Mouse (Mus musculus) ES-E14 (cell line): ENCODE measurements around the gene Mrps7. TPM values are rescaled to one million over a fixed set of nuclear protein-coding genes. Genes with fewer than 3 reads are reported as not detected.

Source experiments
- DNase-seq: peaks from one replicate; pipeline ENCODE4 v3.0.0-alpha.2; 2013; ENCODE audit warnings: low read depth, low spot score
- H3K27ac ChIP-seq: 2 replicates; pipeline ENCODE4 v1.5.1; 2012; ENCODE audit warnings: low read depth, mild to moderate bottlenecking, low read length, moderate library complexity, mixed read lengths; ENCODE audit not compliant: poor library complexity, insufficient read depth, severe bottlenecking
- H3K36me3 ChIP-seq: 2 replicates; pipeline ENCODE4 v1.6.1; 2012; ENCODE audit warnings: mild to moderate bottlenecking, low read length, moderate library complexity, mixed read lengths; ENCODE audit not compliant: control insufficient read depth, poor library complexity, insufficient read depth, severe bottlenecking
- H3K4me1 ChIP-seq, 2 experiments: fragments of 150-350 bp in 1 of 2; sonication (generic) in 1 of 2; 2 replicates each; pipeline ENCODE4 v1.6.1; 2012; ENCODE audit warnings: low read length in 2 of 2, mild to moderate bottlenecking in 1 of 2, mixed read lengths in 1 of 2; ENCODE audit not compliant: control insufficient read depth in 2 of 2, insufficient read depth in 2 of 2, poor library complexity in 1 of 2
- H3K4me3 ChIP-seq, 2 experiments: fragments of 150-350 bp in 1 of 2; sonication (generic) in 1 of 2; 2 replicates each; pipeline ENCODE4 v1.5.1; 2012; ENCODE audit warnings: low read length in 2 of 2, low read depth in 1 of 2, mild to moderate bottlenecking in 1 of 2, mixed read lengths in 1 of 2; ENCODE audit not compliant: insufficient read depth in 1 of 2, poor library complexity in 1 of 2, severe bottlenecking in 1 of 2
- H3K9ac ChIP-seq: 2 replicates; pipeline ENCODE4 v1.6.1; 2012; ENCODE audit warnings: low read depth, mild to moderate bottlenecking, low read length, mixed read lengths; ENCODE audit not compliant: poor library complexity, insufficient read depth, severe bottlenecking
- H3K9me3 ChIP-seq: fragments of 150-350 bp; sonication (generic); 2 replicates; pipeline ENCODE4 v1.6.1; 2012; ENCODE audit warnings: low read depth, mild to moderate bottlenecking, low read length; ENCODE audit not compliant: control insufficient read depth, insufficient read depth
- CHD2 ChIP-seq: IDR thresholded peaks from 2 replicates; pipeline ENCODE4 v1.6.1; 2014; ENCODE audit warnings: mild to moderate bottlenecking, low read depth, low read length, inconsistent platforms
- HCFC1 ChIP-seq: IDR thresholded peaks from 2 replicates; pipeline ENCODE4 v1.6.1; 2012; ENCODE audit warnings: low read length, inconsistent platforms, borderline replicate concordance; ENCODE audit not compliant: insufficient read depth
- MAFK ChIP-seq: IDR thresholded peaks from 2 replicates; pipeline ENCODE4 v1.6.1; 2014; ENCODE audit warnings: mild to moderate bottlenecking, low read depth, low read length, inconsistent platforms; ENCODE audit not compliant: insufficient read depth
- ZC3H11A ChIP-seq: IDR thresholded peaks from 2 replicates; pipeline ENCODE4 v1.6.1; 2012; ENCODE audit warnings: low read depth, mild to moderate bottlenecking, inconsistent platforms, low read length, borderline replicate concordance
- ZNF384 ChIP-seq: IDR thresholded peaks from 2 replicates; pipeline ENCODE4 v1.6.1; 2012; ENCODE audit warnings: low read depth, low read length, inconsistent platforms
- in situ Hi-C, 2 experiments: fragments of 600-800 bp; cut with MboI; formaldehyde crosslinking; loops; one replicate each; pipeline ENCODE4 v1.15.1; 2025; ENCODE audit warnings: low sequenced_read_pairs in 2 of 2, inconsistent platforms in 1 of 2; ENCODE audit not compliant: unreplicated experiment in 2 of 2
- total RNA-seq: library from RNA; depleted of rRNA; stranded (reverse); fragments of 300-350 nt; gene quantifications from 2 replicates; pipeline ENCODE4 v1.2.3, GENCODE M21; 2012

Mrps7 gene
- total RNA-seq, 1 experiment, result 74.9 TPM

GRCm38 (mm10) chr11:115611173-115611572 lies 7.4 kb downstream of the Mrps7 start:
- Histone ChIP-seq H3K36me3 (peaks cover 44% of the 10 kb centered on the region), H3K9me3 (no peaks in the 10 kb centered on the region), H3K27ac (no peak overlapping the region), H3K9ac (no peak overlapping the region), H3K4me3 (peak overlapping the region in 1 of 2 experiments; percentile 90; a peak in 1 of 4 replicates), H3K4me1 (peaks cover 15 to 24% of the 10 kb centered on the region in 2 experiments; a peak in 3 of 4 replicates)
- no peak for TF ChIP-seq MAFK
- TF ChIP-seq ZC3H11A, result no peak
- TF ChIP-seq CHD2, result no peak
- TF ChIP-seq ZNF384, result no peak
- no peak for TF ChIP-seq HCFC1
- in situ Hi-C loops, result no loop called here
- no peak for DNase-seq

- in situ Hi-C loops, result no loop called here
- peaks cover 20 to 27% of the 10 kb centered on the region in 2 experiments; a peak in 3 of 4 replicates for H3K4me1 ChIP-seq
- H3K9me3 ChIP-seq, result no peaks in the 10 kb centered on the region
- TF ChIP-seq MAFK, result no peak
- TF ChIP-seq CHD2, result no peak
- TF ChIP-seq ZC3H11A, result 0 out of 2 replicates have a peak, but pooled peaks have one; percentile 8
- no peak for TF ChIP-seq ZNF384
- no peak for TF ChIP-seq HCFC1
- H3K4me3 ChIP-seq, result peak overlapping the region; percentile 90 to 93
- H3K9ac ChIP-seq, result peak overlapping the region; percentile 87
- DNase-seq, result no peak
- H3K27ac ChIP-seq, result no peak overlapping the region
- peaks cover 36% of the 10 kb centered on the region for H3K36me3 ChIP-seq
Observed at GRCm38 (mm10) chr11:115612059-115612409, 8.3 kb downstream of the Mrps7 start.

- TF ChIP-seq HCFC1 (peak; percentile 62; the same call in 1 of the 2 replicates), MAFK (no peak), ZNF384 (no peak)
- Histone ChIP-seq H3K36me3 (peaks cover 31% of the 10 kb centered on the region), H3K4me1 (peaks cover 22 to 27% of the 10 kb centered on the region in 2 experiments; a peak in 3 of 4 replicates), H3K9me3 (no peaks in the 10 kb centered on the region), H3K9ac (peak within 1 kb of the TSS; percentile 95), H3K27ac (peak within 1 kb of the TSS; percentile 96), H3K4me3 (peak within 1 kb of the TSS; percentile 90 to 93)
- peak; percentile 91 for DNase-seq
- in situ Hi-C loops, result no loop called here
Observed at GRCm38 (mm10) chr11:115612410-115613137, 8.8 kb downstream of the Mrps7 start, which contains the start of gene Mif4gd. Gene Mif4gd, minus strand, starts transcription at chr11:115612969.

GRCm38 (mm10) chr11:115613138-115613945 lies 9.6 kb downstream of the Mrps7 start:
- Histone ChIP-seq H3K4me1 (peaks cover 22 to 27% of the 10 kb centered on the region in 2 experiments; a peak in 3 of 4 replicates), H3K9ac (peak overlapping the region; percentile 78; the same call in 1 of the 2 replicates), H3K36me3 (peaks cover 26% of the 10 kb centered on the region), H3K9me3 (no peaks in the 10 kb centered on the region), H3K4me3 (peak overlapping the region; percentile 90 to 93), H3K27ac (peak overlapping the region; percentile 96)
- no peak for TF ChIP-seq HCFC1
- peak; percentile 56; the same call in 1 of the 2 replicates for TF ChIP-seq ZNF384
- TF ChIP-seq ZC3H11A, result no peak
- DNase-seq, result no peak
- in situ Hi-C loops, result no loop called here
